Mouse (Mus musculus) cerebellum, adult 2 months (tissue): Measurements from ENCODE around the gene Dennd1a.

Experiments used
- CTCF ChIP-seq: fragments of 200-500 bp; IDR thresholded peaks from 2 replicates; pipeline ENCODE4 v1.5.1; 2011; ENCODE audit warnings: low read depth, mild to moderate bottlenecking, control low read depth, low read length, moderate library complexity, borderline replicate concordance; ENCODE audit not compliant: insufficient read depth
- POLR2A ChIP-seq: fragments of 200-500 bp; IDR thresholded peaks from 2 replicates; pipeline ENCODE4 v1.6.1; 2011; ENCODE audit warnings: low read length, control low read depth, borderline replicate concordance; ENCODE audit not compliant: insufficient read depth

DNA sequence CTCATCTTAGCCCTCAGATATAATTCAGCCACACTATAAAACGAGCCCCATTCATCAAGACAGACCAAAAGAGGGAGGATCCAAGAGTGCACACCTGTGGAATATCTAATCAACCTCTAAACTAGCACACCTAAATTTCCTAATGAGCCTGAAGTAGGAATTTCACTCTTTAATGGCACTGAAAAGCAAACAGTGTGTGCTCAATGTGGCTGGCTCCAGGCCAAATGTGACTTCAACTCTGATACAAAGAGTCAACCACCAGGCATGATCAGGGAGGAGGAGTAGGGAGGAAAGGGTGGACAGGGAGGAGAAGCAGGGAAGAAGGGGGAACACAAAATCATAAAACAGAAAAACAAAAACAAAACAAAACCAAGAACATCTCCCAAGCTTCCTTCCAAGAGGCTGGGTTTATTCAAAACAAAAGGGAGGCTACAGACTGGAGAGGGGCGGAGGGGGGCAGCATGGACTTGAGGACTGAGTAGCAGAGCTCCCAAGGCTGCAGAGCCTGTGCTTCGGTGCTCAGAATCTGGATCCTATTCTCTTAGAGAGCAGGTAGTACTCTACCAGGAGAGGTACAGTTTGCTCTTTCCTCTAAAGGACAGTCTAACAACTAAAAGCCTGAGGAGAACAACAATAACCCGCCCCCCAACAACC lies 187.9 kb downstream of the Dennd1a start:
- TF ChIP-seq POLR2A (no peak), CTCF (no peak)
